Mouse (Mus musculus) olfactory bulb, adult 2 months (tissue): ENCODE measurements around the gene Stx17.

Source experiments
- CTCF ChIP-seq: fragments of 200-500 bp; IDR thresholded peaks from 2 replicates; pipeline ENCODE4 v1.5.1; 2012; ENCODE audit warnings: low read depth, mild to moderate bottlenecking, low read length, moderate library complexity; ENCODE audit not compliant: insufficient read depth
- POLR2A ChIP-seq: fragments of 200-500 bp; IDR thresholded peaks from 2 replicates; pipeline ENCODE4 v1.6.1; 2012; ENCODE audit warnings: mild to moderate bottlenecking, low read depth, low read length, moderate library complexity; ENCODE audit not compliant: insufficient read depth

DNA sequence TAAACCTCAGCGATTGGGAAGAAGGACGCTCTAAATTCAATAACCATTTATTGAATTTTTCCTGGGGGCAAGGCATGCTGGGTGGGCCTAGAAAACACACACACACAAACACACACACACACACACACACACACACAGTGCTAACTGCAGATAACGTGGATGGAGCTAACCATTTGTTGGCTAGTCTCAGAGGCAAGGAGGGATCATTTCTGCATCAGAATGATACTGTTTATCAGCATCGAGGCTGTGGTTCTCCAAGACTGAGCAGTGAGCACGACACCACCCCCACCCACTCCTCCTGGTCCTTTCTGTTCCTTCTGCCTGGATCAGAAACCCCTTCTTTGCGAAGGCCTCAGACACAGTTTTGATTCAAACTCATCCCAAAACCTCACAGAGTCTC, 38.1 kb upstream of the Stx17 start:
- TF ChIP-seq CTCF = no peak
- no peak for TF ChIP-seq POLR2A
